Mouse (Mus musculus) yolk sac, embryonic 10.5 days (tissue): ENCODE results near the gene Osbpl10.
"Not testable (repeated sequence)": the region's sequence is repeated elsewhere in the genome, so short reads cannot be mapped to it uniquely, and the experiment has no call there.

Experiments used
- DNase-seq: peaks from one replicate; pipeline ENCODE4 v3.0.0-alpha.2; 2017; ENCODE audit warnings: low spot score

Gene Osbpl10

GRCm38 (mm10) chr9:114985741-114986140 is 7.4 kb downstream of the Osbpl10 start:
- no peak for DNase-seq

GRCm38 (mm10) chr9:114986361-114986760 is 8.0 kb downstream of the Osbpl10 start:
- DNase-seq = no peak

GRCm38 (mm10) chr9:114988029-114988428 is 9.7 kb downstream of the Osbpl10 start:
- no peak for DNase-seq

GRCm38 (mm10) chr9:114988610-114989327 is 10.4 kb downstream of the Osbpl10 start:
- DNase-seq = no peak

GRCm38 (mm10) chr9:114990421-114990820 is 12.1 kb downstream of the Osbpl10 start:
- DNase-seq = no peak

- no peak for DNase-seq
These were observed 14.2 kb downstream of the Osbpl10 start for GRCm38 (mm10) chr9:114992528-114992927.

- peak; percentile 73 for DNase-seq
These were observed 16.9 kb downstream of the Osbpl10 start for GRCm38 (mm10) chr9:114995250-114995649.

GRCm38 (mm10) chr9:114995716-114996115 is 17.3 kb downstream of the Osbpl10 start:
- no peak for DNase-seq

GRCm38 (mm10) chr9:114996489-114996888 is 18.1 kb downstream of the Osbpl10 start:
- no peak for DNase-seq

- DNase-seq = peak; percentile 67
These were observed 20.8 kb downstream of the Osbpl10 start for GRCm38 (mm10) chr9:114999010-114999770.

- peak; percentile 28 for DNase-seq
These were observed 21.4 kb downstream of the Osbpl10 start for GRCm38 (mm10) chr9:114999771-115000146.

- no peak for DNase-seq
These were observed 27.1 kb downstream of the Osbpl10 start for GRCm38 (mm10) chr9:115005446-115005845.

GRCm38 (mm10) chr9:115007776-115008175 is 29.4 kb downstream of the Osbpl10 start:
- no peak for DNase-seq

- DNase-seq = no peak
These were observed 29.8 kb downstream of the Osbpl10 start for GRCm38 (mm10) chr9:115008194-115008593.

GRCm38 (mm10) chr9:115012367-115012766 is 34.0 kb downstream of the Osbpl10 start:
- no peak for DNase-seq

- DNase-seq = no peak
These were observed 41.8 kb downstream of the Osbpl10 start for GRCm38 (mm10) chr9:115020141-115020540.

GRCm38 (mm10) chr9:115021419-115021818 is 43.0 kb downstream of the Osbpl10 start:
- DNase-seq = no peak

- no peak for DNase-seq
These were observed 44.8 kb downstream of the Osbpl10 start for GRCm38 (mm10) chr9:115023137-115023536.

- no peak for DNase-seq
These were observed 45.5 kb downstream of the Osbpl10 start for GRCm38 (mm10) chr9:115023708-115024383.

GRCm38 (mm10) chr9:115029307-115029706 is 50.9 kb downstream of the Osbpl10 start:
- peak; percentile 47 for DNase-seq

- no peak for DNase-seq
These were observed 52.2 kb downstream of the Osbpl10 start for GRCm38 (mm10) chr9:115030581-115030980.

GRCm38 (mm10) chr9:115031046-115031445 is 52.7 kb downstream of the Osbpl10 start:
- DNase-seq = not testable (repeated sequence)

GRCm38 (mm10) chr9:115032786-115033185 is 54.4 kb downstream of the Osbpl10 start:
- no peak for DNase-seq
